Mouse (Mus musculus) lung, postnatal 0 days (tissue): ENCODE measurements around the gene Rngtt.

Experiments used
- CTCF ChIP-seq: IDR thresholded peaks from 2 replicates; pipeline ENCODE4 v1.5.1; 2016; ENCODE audit warnings: antibody characterized with exemption, mild to moderate bottlenecking
- EP300 ChIP-seq: IDR thresholded peaks from 2 replicates; pipeline ENCODE4 v1.6.1; 2016; ENCODE audit warnings: antibody characterized with exemption, mild to moderate bottlenecking, control low read depth

GRCm38 (mm10) chr4:33468151-33468550, 158.0 kb downstream of the Rngtt start:
- TF ChIP-seq CTCF (no peak), EP300 (no peak)
